Mouse (Mus musculus) G1E (cell line): ENCODE data around the gene Tiam2.

Source experiments
- CTCF ChIP-seq: IDR thresholded peaks from 2 replicates; pipeline ENCODE4 v1.5.1; 2012; ENCODE audit warnings: low read depth, low read length, inconsistent platforms, mixed read lengths
- GATA1 ChIP-seq: IDR thresholded peaks from 2 replicates; pipeline ENCODE4 v1.6.1; 2012; ENCODE audit warnings: borderline replicate concordance, low read length, inconsistent platforms, mixed read lengths
- GATA2 ChIP-seq: IDR thresholded peaks from 2 replicates; pipeline ENCODE4 v1.6.1; 2012; ENCODE audit warnings: low read depth, low read length, inconsistent platforms, borderline replicate concordance

GRCm38 (mm10) chr17:3454850-3455249 lies 128.5 kb downstream of the Tiam2 start:
- TF ChIP-seq CTCF: no peak
- TF ChIP-seq GATA2: no peak
- no peak for TF ChIP-seq GATA1
